Mouse (Mus musculus): ENCODE measurements around the gene Nhsl2.

The Nhsl2 gene

DNA sequence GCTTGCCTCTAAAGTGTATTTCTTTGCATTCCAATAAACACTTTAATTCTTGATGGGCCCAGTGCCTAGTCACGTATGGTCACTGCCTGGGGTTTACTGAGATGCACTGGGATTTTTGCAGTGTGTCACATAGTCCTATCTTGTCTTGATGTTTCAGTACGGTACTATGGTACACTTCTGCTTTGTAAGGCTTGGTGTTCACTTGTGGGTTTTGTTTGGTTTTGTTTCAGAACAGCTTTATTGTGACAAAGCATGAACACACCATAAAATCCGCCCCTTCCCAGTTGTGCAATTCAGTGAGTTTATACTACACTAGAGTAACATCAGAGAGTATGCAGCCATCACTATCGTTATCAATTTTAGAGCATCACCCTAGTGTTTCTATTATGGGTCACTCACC is 204.8 kb downstream of the Nhsl2 start:
- no peak for DNase-seq

DNA sequence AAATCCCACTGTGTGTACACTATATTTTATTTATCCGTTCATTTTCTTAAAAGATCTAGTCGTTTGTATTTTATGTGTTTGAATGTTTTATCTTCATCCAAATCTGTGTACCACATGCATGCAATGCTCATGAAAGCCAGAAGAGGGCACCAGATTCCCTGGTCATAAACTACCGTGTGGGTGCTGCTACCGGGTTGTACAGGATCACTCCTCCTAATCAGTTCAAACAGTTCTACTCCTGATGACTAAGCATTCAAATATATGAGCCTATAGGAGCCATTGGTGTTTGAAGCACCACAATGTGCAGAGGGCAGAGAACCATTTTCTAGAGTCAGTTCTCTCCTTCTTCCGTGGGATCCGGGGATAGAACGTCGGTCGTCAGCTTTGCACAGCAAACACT is 210.3 kb downstream of the Nhsl2 start:
- peak; percentile 60 for DNase-seq

- DNase-seq: no peak
These were observed 211.1 kb downstream of the Nhsl2 start for GRCm38 (mm10) chrX:102060243-102060642.

- DNase-seq: no peak
These were observed 211.7 kb downstream of the Nhsl2 start for GRCm38 (mm10) chrX:102060891-102061290.

DNA sequence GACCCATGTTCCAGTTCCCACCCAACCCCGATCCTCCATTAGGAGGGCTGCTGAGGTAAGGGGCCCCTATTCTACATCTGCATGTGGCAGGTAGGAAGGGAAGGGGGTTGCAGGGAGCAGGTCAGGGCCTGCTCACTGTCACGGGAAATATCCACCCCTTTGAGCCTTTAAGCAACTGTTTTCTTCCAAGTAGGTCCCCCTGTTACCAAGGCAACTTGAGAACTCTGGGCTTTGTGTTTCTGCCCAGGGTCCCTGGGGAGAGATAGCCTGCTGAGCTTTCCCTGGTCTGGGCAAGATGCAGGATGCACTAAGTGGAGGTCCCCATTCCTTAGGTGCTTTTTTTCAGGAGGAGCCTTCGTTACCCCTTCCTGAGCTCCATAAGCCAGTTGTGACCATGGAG is 214.9 kb downstream of the Nhsl2 start:
- DNase-seq: no peak

DNA sequence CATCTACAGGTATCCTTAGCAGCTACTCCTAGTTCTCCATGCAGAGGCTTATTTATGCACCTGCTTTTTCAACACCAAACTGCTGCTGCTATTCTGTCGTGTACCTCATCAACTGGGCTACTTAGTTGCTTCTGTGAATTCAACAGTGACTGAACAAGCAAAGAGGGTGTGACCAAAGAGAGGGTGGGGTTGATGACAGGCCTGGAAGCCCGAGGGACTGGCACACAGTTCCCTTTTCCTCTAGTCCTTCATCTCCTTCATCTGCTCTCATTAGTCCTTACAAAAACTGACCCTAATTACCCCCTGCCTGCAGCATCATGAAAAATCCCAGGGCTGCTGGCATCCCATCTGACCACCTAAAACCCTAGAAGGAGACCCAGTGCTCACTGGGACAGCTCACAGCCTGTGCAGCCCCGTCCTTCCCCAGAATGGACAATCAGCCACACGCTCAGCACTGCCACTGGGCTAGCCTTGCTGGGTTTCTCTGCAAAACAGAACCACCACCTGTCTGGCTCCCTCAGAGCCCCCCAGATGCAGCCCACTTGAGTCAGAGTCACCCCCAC is 216.1 kb downstream of the Nhsl2 start:
- DNase-seq: no peak

- DNase-seq: peak; percentile 72
These were observed 216.9 kb downstream of the Nhsl2 start for GRCm38 (mm10) chrX:102066134-102066533.

GRCm38 (mm10) chrX:102067118-102067517 is 217.9 kb downstream of the Nhsl2 start:
- DNase-seq: no peak

DNA sequence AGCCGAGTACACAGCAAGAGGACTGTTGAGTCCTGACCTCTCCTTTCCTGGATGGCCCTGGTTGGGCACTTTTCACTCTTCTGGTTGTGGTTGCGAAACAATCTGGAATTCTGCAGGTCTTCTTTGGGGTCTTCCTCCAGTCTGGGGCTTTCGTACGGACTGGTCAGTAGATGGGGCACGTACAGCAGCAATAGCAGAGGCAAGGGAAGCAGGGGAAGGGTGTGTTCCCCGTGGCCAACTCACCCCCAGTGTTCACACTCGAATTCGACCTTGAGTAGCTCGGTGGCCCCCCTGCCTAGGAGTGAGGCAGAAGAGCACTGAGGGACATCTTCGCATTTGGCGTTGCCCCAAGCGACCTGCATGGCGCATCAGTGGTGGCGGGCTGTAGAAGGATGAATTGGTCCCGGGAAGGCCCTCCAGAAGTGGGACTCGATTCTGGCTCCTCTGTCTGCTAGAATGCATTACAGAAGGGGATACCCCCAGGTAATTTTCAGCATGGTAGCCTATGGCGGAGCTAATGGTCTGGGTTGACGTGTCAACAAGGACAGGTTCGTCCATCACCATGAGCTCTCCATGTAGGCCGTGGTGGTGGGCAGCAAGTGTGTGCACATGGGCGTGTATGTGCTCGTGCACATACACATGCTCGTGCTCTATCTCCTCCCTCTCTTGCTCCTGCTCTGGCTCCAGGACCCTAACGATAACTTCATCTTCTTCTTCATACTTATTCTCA is 219.8 kb downstream of the Nhsl2 start:
- no peak for DNase-seq

- DNase-seq: peak; percentile 71
These were observed 221.6 kb downstream of the Nhsl2 start, which contains the start of gene Rtl5 for GRCm38 (mm10) chrX:102070591-102071471. TSS of gene Rtl5 (minus strand) at chrX:102071304.

GRCm38 (mm10) chrX:102071517-102071916 is 222.3 kb downstream of the Nhsl2 start:
- DNase-seq: no peak

DNA sequence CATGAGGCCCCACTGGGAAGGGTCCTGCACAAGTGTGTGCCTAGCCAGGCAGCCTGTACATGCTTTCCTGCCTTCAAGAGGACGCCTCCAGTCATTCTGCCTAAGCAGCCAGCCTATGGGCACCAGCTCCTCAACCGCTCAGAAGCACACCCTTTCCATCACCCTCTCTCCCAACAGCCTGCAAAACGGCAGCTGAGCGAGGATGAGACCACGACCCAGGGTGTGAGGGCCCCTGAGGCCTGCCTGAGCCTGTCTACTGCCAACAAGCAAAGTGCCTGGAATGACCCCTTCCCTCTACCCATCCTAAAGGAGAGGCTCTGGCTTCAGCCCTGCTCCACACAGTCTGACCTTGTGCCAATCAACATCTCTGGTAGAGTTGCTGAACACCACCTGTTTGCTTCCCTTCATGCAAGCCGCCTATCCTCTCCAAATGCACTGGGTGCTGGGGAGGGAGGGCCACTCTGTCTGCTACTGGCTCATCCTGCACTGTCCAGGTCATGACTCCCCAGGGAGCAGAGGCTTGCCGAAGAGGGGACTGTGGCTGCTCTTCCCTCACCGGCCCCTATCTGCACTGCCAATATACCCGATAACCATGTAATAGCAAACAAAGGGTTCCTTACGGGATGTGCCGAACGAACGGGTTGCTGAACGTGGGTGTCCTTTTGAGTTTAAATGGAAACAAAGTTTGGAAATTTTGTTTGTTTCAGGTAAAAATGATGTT is 224.6 kb downstream of the Nhsl2 start:
- no peak for DNase-seq

DNA sequence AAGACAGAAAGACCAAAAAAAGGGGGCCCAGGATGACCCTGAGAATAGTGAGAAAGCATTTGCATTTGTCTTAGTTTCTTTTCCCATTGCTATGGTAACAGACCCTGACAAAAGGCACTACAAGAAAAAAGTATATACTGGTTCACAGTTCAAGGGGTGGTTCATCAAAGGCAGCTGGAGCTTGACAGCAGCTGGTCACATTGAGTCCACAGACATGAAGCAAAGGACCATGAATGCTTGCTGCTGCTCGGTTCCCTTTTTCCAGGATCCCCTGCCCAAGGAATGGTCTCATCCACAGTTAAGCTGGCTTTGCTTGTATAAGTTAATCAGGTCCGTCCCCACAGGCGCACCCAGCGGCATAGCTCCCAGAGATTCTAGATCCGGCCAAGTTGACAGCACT is 225.2 kb downstream of the Nhsl2 start:
- DNase-seq: no peak

DNA sequence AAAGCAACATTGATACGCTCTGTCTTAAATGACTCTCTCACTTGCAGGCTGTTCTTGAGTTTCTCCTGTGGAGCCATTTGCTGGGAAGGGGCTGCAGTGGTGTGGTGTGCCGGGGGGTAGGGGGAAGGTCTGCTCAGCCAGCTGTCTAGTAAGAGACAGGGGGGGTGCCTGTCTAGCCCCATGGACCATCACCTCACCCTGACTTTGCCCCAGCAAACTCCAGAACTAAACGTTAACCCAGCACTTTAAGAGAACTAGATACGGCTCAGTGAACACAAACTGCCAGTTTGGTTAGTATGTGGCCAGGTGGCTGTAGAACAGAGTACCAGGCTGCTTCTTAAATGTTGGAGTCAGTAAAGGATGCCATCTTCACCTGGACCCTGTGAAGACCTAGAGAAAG is 226.0 kb downstream of the Nhsl2 start:
- no peak for DNase-seq

- DNase-seq: no peak
These were observed 227.9 kb downstream of the Nhsl2 start for GRCm38 (mm10) chrX:102076886-102077765.

GRCm38 (mm10) chrX:102081076-102081475 is 231.9 kb downstream of the Nhsl2 start:
- DNase-seq: no peak

- no peak for DNase-seq
These were observed 232.5 kb downstream of the Nhsl2 start for GRCm38 (mm10) chrX:102081573-102082279.

DNA sequence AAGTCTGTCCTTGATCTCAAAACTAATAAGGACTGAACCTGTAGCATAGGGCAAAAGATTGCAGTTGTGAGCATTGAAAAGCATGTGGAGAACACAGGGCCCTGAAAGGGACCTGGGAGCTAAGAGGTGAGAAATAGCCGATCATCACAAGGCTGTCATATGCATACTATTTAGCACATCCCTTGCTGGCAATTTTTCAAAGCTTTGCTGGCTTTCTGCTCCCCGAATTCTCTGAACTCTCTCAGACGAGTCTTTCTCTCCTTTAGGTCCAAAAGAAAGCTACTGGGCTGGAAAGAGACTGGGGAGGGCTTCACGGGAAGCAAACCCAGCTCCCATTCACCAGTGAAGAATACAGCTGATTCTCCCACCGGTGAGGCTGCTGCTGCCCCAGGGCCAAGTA is 233.2 kb downstream of the Nhsl2 start:
- no peak for DNase-seq

GRCm38 (mm10) chrX:102085798-102086443 is 236.7 kb downstream of the Nhsl2 start:
- DNase-seq: no peak

- DNase-seq: no peak
These were observed 241.4 kb downstream of the Nhsl2 start for GRCm38 (mm10) chrX:102090605-102091004.

- DNase-seq: no peak
These were observed 245.3 kb downstream of the Nhsl2 start for GRCm38 (mm10) chrX:102094381-102094904.

Measured in thymus, postnatal 4 days (tissue).